Mouse (Mus musculus) megakaryocyte-erythroid progenitor cell, adult 5 weeks (primary cell): ENCODE measurements around the gene Cdh12. TPM values are rescaled to one million over a fixed set of nuclear protein-coding genes. Genes with fewer than 3 reads are reported as not detected.

Experiments
- polyA plus RNA-seq: library from polyadenylated mRNA; stranded (reverse); fragments of >175 nt; gene quantifications from 2 replicates; pipeline ENCODE4 v1.2.3, GENCODE M21; 2012

The Cdh12 gene
- not detected in 2 replicates for polyA plus RNA-seq

DNA sequence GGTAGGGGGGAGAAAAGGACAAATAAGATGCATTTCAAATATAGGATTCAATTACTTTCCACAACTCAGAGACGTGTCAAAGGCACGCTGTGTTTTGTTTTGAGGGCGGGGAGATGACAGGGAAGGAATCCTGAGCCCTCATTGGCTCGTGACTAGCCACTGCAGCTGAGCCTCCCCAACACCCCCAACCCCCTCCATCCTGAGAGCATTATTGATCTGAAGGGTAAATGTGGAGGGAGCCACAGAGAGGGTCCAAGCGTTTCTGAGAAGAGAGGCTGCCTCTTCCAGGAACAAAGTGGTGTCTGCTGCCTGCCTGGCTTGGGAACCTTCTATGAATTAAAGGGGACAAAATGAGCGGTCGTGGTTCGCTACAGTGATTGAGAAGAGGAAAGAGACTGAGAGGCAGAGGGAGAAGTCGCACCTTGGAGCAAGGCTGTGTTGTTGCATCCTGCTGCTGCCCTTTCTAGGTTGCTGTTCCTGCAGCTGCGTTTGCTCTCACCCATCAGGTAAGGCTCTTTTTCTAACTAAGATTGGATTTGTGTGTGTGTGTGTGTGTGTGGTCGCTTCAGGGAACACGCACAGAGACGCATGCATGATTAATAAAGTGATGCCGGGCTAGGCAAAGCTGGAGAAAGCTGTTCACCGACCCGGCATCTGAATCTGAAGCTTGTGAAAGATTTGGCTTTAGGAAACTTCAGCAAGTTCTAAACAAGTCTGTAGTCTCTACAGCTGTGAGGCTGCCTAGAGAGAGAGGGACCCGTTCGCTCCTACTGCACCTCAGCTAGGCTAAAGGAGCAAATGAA is at the start of gene Cdh12:
Gene Cdh12 (plus strand): TSS at position 405 of the 803 bp plus-strand sequence.

DNA sequence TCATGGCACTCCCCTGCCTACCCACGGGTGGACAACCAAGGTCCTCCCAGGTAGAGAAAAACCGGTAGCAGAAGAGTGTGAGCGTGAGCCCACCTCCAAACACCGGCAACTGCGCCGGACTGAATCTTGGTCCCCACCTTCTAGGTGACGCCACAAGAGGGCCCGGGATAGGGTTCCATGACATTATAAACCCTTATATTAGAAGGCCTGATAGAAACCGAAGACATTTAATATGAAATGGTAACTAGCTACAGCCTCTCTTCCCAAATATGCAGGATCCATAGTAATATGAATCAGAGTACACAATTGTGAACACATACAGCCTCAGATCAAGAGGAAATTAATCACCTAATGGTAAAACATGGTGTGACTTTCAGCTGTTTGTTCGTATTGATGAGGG is 217.6 kb downstream of the Cdh12 start, which contains the start of gene Acot10:
Gene Acot10 (minus strand): TSS at position 101 of the 400 bp plus-strand sequence.

Other genes with a start within 250 kb of the Cdh12 start
- not detected in 2 replicates for gene Acot10, start 217.5 kb downstream of the Cdh12 start, polyA plus RNA-seq